Mouse (Mus musculus) lung, adult 10 weeks (tissue): ENCODE measurements around the gene Vmn1r53. TPM values are rescaled to one million over a fixed set of nuclear protein-coding genes. Genes with fewer than 3 reads are reported as not detected.

ENCODE experiments used
- polyA plus RNA-seq: library from polyadenylated mRNA; stranded (reverse); fragments of 350-450 nt; fragmentation: Illumina TruSeq; extraction: RNeasy Lipid Tissue Mini Kit (QIAGEN cat#74804); gene quantifications from one replicate; pipeline ENCODE4 v1.2.3, GENCODE M21; 2014; ENCODE audit warnings: low read depth, low replicate concordance; ENCODE audit not compliant: insufficient read depth

Vmn1r53 gene
- not detected for polyA plus RNA-seq

DNA sequence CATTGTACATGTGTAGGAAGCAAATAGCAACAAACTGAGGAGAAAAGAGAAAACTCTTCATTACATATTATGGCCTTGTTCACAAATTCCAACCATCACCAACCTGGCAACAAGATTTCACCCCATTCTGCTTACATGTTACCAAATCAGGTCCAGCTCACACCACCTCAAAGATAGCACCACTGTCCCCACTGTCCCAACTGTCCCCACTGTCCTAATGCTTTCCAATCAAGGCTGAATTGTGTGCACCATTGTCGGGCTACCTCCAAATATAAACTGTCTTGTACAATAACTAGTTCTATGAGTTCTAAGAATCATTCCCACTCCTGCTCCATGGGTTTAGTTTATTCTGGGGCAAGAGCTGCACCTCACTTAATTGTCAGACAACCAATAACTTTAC lies at the start of gene Vmn1r53:
Gene Vmn1r53, minus strand, starts transcription at position 101 of the 400 bp plus-strand sequence.

GRCm38 (mm10) chr6:90246000-90246399 lies 21.8 kb upstream of the Vmn1r53 start, which contains the start of gene Vmn1r54:
Gene Vmn1r54 (plus strand): TSS chr6:90246300.

GRCm38 (mm10) chr6:90202493-90202892 lies 21.7 kb downstream of the Vmn1r53 start, which contains the start of gene V1ra8:
Gene V1ra8 (plus strand): TSS chr6:90202793.

GRCm38 (mm10) chr6:90174508-90174907 lies 49.7 kb downstream of the Vmn1r53 start, which contains the start of gene Vmn1r52:
Gene Vmn1r52 (plus strand): TSS chr6:90174808.

Other genes with a start within 250 kb of the Vmn1r53 start
- gene Vmn1r47, start 208.3 kb downstream of the Vmn1r53 start, polyA plus RNA-seq, result not detected
- not detected for gene Vmn1r48, start 187.6 kb downstream of the Vmn1r53 start, polyA plus RNA-seq
- not detected for gene Vmn1r49, start 145.9 kb downstream of the Vmn1r53 start, polyA plus RNA-seq
- not detected for gene Vmn1r50, start 123.0 kb downstream of the Vmn1r53 start, polyA plus RNA-seq
- not detected for gene Vmn1r51, start 101.8 kb downstream of the Vmn1r53 start, polyA plus RNA-seq
- not detected for gene Vmn1r52, start 49.6 kb downstream of the Vmn1r53 start, polyA plus RNA-seq
- gene V1ra8, start 21.6 kb downstream of the Vmn1r53 start, polyA plus RNA-seq, result not detected
- gene Vmn1r54, start 21.9 kb upstream of the Vmn1r53 start, polyA plus RNA-seq, result not detected
- not detected for gene BC048671, start 76.8 kb upstream of the Vmn1r53 start, polyA plus RNA-seq
- gene Chst13, start 100.7 kb upstream of the Vmn1r53 start, polyA plus RNA-seq, result 0.19 TPM
- gene Uroc1, start 108.8 kb upstream of the Vmn1r53 start, polyA plus RNA-seq, result not detected
- 8.1 TPM for gene Zxdc, start 145.1 kb upstream of the Vmn1r53 start, polyA plus RNA-seq
- gene Cfap100, start 204.4 kb upstream of the Vmn1r53 start, polyA plus RNA-seq, result 6.9 TPM
- gene Klf15, start 238.1 kb upstream of the Vmn1r53 start, polyA plus RNA-seq, result 34.7 TPM